Mouse (Mus musculus) kidney, adult 2 months (tissue): ENCODE measurements at regions not wholly inside any gene's neighbourhood (a gene's known extent, or its start where the extent isn't known, plus 50 kb on each side); places are given as distances from the start of the nearest gene placed in this dataset.

ENCODE experiments used
- CTCF ChIP-seq: fragments of 200-500 bp; conservative IDR thresholded peaks from 2 replicates; pipeline ENCODE4 v1.5.1; 2011; ENCODE audit warnings: low read depth, mild to moderate bottlenecking, control low read depth, low read length, moderate library complexity, mixed read lengths; ENCODE audit not compliant: insufficient read depth, insufficient read length
- POLR2A ChIP-seq: fragments of 200-500 bp; IDR thresholded peaks from one replicate; pipeline ENCODE4 v1.6.1; 2011; ENCODE audit warnings: low read depth, low read length, control low read depth

DNA sequence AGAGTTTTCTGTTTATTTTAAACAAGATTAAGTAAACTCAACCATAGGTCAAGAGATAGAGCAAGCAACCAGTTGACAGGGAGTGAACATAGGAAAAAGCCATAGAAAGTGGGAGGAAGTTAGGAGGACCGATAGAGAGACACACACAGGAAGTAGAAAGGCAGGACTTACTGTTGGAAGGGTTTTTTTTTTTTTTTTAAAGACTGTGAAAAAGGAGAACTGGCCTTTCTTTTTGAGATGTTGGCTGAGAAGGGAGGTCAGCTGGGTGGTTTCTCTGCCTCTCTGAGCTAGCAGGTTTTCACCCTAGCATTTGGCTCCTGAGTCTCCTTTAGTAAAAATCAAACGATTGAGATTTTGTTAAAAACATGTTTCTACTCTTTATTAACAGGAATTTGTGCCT lies 73.3 kb upstream of the Sp8 start:
- TF ChIP-seq POLR2A: no peak
- TF ChIP-seq CTCF: no peak
